26 mouse cellular contexts compared by ENCODE assay signal in the genomic region with DNA sequence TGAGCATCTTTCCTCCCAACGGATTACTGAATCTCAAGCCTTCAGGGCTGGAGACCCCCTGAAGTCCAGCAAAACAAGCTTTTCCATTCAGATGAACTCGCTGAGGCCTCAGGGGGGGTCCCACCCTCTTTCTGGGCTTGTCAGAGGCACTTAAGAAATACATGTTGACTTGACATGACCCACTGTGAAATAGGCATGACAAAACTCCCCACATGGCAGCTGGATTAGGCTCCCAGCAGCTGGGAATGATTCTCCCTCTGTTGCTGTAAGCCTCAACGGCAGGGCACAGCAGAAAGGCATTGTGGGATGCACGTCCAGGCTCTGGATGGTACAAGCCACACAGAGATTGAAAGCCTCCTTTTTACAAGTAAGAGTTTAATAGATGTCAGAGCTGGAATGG.
DNase-seq lines count a peak whose midpoint lies in the region; ATAC-seq lines count a peak whose summit lies in the region.
"Had no signal": no experiment of that assay in that cellular context is flagged by ENCODE, and none has a peak within 500 bp of the region (broad histone marks: within the 10 kb centered on the region; RNA-seq: fewer than 3 reads in every experiment).

No protein-coding gene starts in this region.

- WGBS in forebrain, embryonic 10.5 days: 53% methylated on average over 4 of the region's 4 CpGs
- 48% methylated on average over 4 of the region's 4 CpGs for WGBS in forebrain, embryonic 14.5 days
- 70% methylated on average over 4 of the region's 4 CpGs for WGBS in neural tube, embryonic 15.5 days
- WGBS in midbrain, embryonic 13.5 days: 32% methylated on average over 4 of the region's 4 CpGs

- DNase-seq in forebrain, embryonic 10.5 days (ENCODE audit: extremely low spot score, low spot score): no peak
- no peak for DNase-seq in forebrain, embryonic 14.5 days (ENCODE audit: low spot score)
- DNase-seq in neural tube, embryonic 10.5 days (ENCODE audit: extremely low spot score, low spot score): peak; percentile 38
- DNase-seq in forelimb bud, embryonic 11.5 days (ENCODE audit: low read depth, low spot score): peak; percentile 32
- DNase-seq in thymus, postnatal 25 days: no peak
- DNase-seq in ovary, postnatal 10 days (ENCODE audit: low spot score): no peak
- DNase-seq: adrenal gland, adult 2 months; cerebellum, adult 2 months; cerebellum, postnatal 14 days; heart, postnatal 10 days; kidney, adult 2 months; kidney, postnatal 36 days; layer of hippocampus, postnatal 36 days; liver, postnatal 0 days; right cerebral cortex, postnatal 14 days; thymus, postnatal 14 days had no signal

- peaks cover 5% of the 10 kb centered on the region for H3K9me3 ChIP-seq in forebrain, embryonic 10.5 days
- no peaks in the 10 kb centered on the region for H3K9me3 ChIP-seq in forebrain, embryonic 14.5 days (replicated peaks; ENCODE audit: control insufficient read depth, low read length)
- no peaks in the 10 kb centered on the region for H3K9me3 ChIP-seq in neural tube, embryonic 15.5 days (replicated peaks)
- no peaks in the 10 kb centered on the region for H3K9me3 ChIP-seq in midbrain, embryonic 13.5 days
- H3K9me3 ChIP-seq: forebrain, embryonic 15.5 days; heart, embryonic 13.5 days; intestine, embryonic 15.5 days; liver, embryonic 12.5 days had no signal

- H3K9ac ChIP-seq in forebrain, embryonic 14.5 days (ENCODE audit: low read length): no peak overlapping the region
- no peak overlapping the region for H3K9ac ChIP-seq in neural tube, embryonic 15.5 days (replicated peaks)
- H3K9ac ChIP-seq in midbrain, embryonic 13.5 days (replicated peaks): no peak overlapping the region
- H3K9ac ChIP-seq: forebrain, embryonic 15.5 days; heart, embryonic 13.5 days; intestine, embryonic 15.5 days; limb, embryonic 12.5 days; liver, embryonic 12.5 days; liver, postnatal 0 days had no signal

- no peaks in the 10 kb centered on the region for H3K36me3 ChIP-seq in forebrain, embryonic 10.5 days (replicated peaks)
- no peaks in the 10 kb centered on the region for H3K36me3 ChIP-seq in forebrain, embryonic 14.5 days (ENCODE audit: control insufficient read depth, insufficient read depth, low read length)
- H3K36me3 ChIP-seq in neural tube, embryonic 15.5 days: no peaks in the 10 kb centered on the region
- H3K36me3 ChIP-seq in midbrain, embryonic 13.5 days: no peaks in the 10 kb centered on the region
- H3K36me3 ChIP-seq: forebrain, embryonic 15.5 days; heart, embryonic 13.5 days; intestine, embryonic 15.5 days; limb, embryonic 12.5 days; liver, embryonic 12.5 days had no signal

- H3K4me1 ChIP-seq in forebrain, embryonic 10.5 days: peaks cover 20% of the 10 kb centered on the region
- H3K4me1 ChIP-seq in forebrain, embryonic 14.5 days (ENCODE audit: control insufficient read depth, insufficient read depth, low read length): peaks cover 8% of the 10 kb centered on the region; the same call in 1 of the 2 replicates
- peaks cover 20% of the 10 kb centered on the region for H3K4me1 ChIP-seq in neural tube, embryonic 15.5 days
- H3K4me1 ChIP-seq in midbrain, embryonic 13.5 days (replicated peaks): peaks cover 10% of the 10 kb centered on the region
- H3K4me1 ChIP-seq: liver, embryonic 12.5 days had no signal

- ATAC-seq in forebrain, embryonic 14.5 days: no peak
- no peak for ATAC-seq in neural tube, embryonic 15.5 days (ENCODE audit: low FRiP score)
- 0 out of 2 replicates have a peak, but pooled peaks have one; percentile 35 for ATAC-seq in midbrain, embryonic 13.5 days
- ATAC-seq: activated CD4-positive, CD25-positive, alpha-beta regulatory T cell, adult 4 months; forebrain, embryonic 15.5 days; hindbrain, embryonic 16.5 days; intestine, embryonic 15.5 days; liver, embryonic 12.5 days; liver, postnatal 0 days had no signal

- H3K27me3 ChIP-seq in forebrain, embryonic 10.5 days (ENCODE audit: poor library complexity, severe bottlenecking): peaks cover 53% of the 10 kb centered on the region
- no peaks in the 10 kb centered on the region for H3K27me3 ChIP-seq in forebrain, embryonic 14.5 days (replicated peaks; ENCODE audit: control insufficient read depth, insufficient read depth, low read length)
- H3K27me3 ChIP-seq in neural tube, embryonic 15.5 days (replicated peaks): peaks cover 7% of the 10 kb centered on the region
- peaks cover 32% of the 10 kb centered on the region for H3K27me3 ChIP-seq in midbrain, embryonic 13.5 days
- H3K27me3 ChIP-seq: forebrain, embryonic 15.5 days; intestine, embryonic 15.5 days; liver, embryonic 12.5 days; megakaryocyte, embryonic 14.5 days had no signal

- H3K27ac ChIP-seq in forebrain, embryonic 10.5 days: peak overlapping the region; percentile 27; the same call in 1 of the 2 replicates
- no peak overlapping the region for H3K27ac ChIP-seq in forebrain, embryonic 14.5 days (ENCODE audit: low read depth, low read length)
- no peak overlapping the region for H3K27ac ChIP-seq in neural tube, embryonic 15.5 days (replicated peaks)
- no peak overlapping the region for H3K27ac ChIP-seq in midbrain, embryonic 13.5 days
- H3K27ac ChIP-seq: forebrain, embryonic 15.5 days; heart, embryonic 13.5 days; intestine, embryonic 15.5 days; liver, embryonic 12.5 days had no signal

- H3K4me2 ChIP-seq in forebrain, embryonic 14.5 days (ENCODE audit: low read length): no peak overlapping the region
- H3K4me2 ChIP-seq in neural tube, embryonic 15.5 days: no peak overlapping the region
- no peak overlapping the region for H3K4me2 ChIP-seq in midbrain, embryonic 13.5 days (replicated peaks)
- H3K4me2 ChIP-seq: forebrain, embryonic 15.5 days; heart, embryonic 13.5 days; intestine, embryonic 15.5 days; limb, embryonic 12.5 days; liver, embryonic 12.5 days had no signal

- no peak overlapping the region for H3K4me3 ChIP-seq in forebrain, embryonic 10.5 days
- H3K4me3 ChIP-seq in forebrain, embryonic 14.5 days (ENCODE audit: low read depth, low read length): no peak overlapping the region
- no peak overlapping the region for H3K4me3 ChIP-seq in neural tube, embryonic 15.5 days (replicated peaks)
- H3K4me3 ChIP-seq in midbrain, embryonic 13.5 days (replicated peaks): no peak overlapping the region
- H3K4me3 ChIP-seq: forebrain, embryonic 15.5 days; heart, embryonic 13.5 days; intestine, embryonic 15.5 days; limb, embryonic 12.5 days; liver, embryonic 12.5 days; megakaryocyte, embryonic 14.5 days had no signal

Comparison
In these comparisons a context has a peak if more than half of its experiments do, and no peak if none do; other contexts are left out.
1. DNase-seq: peak in neural tube, embryonic 10.5 days (single experiment) and forelimb bud, embryonic 11.5 days (single experiment); none in forebrain, embryonic 10.5 days (single experiment), forebrain, embryonic 14.5 days (single experiment), thymus, postnatal 25 days (single experiment) and ovary, postnatal 10 days (single experiment).